Mouse (Mus musculus): ENCODE data around the gene Sla2.
"Not testable (repeated sequence)": the region's sequence is repeated elsewhere in the genome, so short reads cannot be mapped to it uniquely, and the experiment has no call there.

Gene Sla2

GRCm38 (mm10) chr2:156901883-156902282 is 14.9 kb upstream of the Sla2 start:
- DNase-seq (ENCODE audit: low read depth, low spot score) = no peak

- DNase-seq (ENCODE audit: low read depth, low spot score) = no peak
These were observed 14.4 kb upstream of the Sla2 start for GRCm38 (mm10) chr2:156901344-156901743.

GRCm38 (mm10) chr2:156899184-156899583 is 12.2 kb upstream of the Sla2 start:
- no peak for DNase-seq (ENCODE audit: low read depth, low spot score)

- no peak for DNase-seq (ENCODE audit: low read depth, low spot score)
These were observed 11.4 kb upstream of the Sla2 start for GRCm38 (mm10) chr2:156898374-156898773.

GRCm38 (mm10) chr2:156897034-156897433 is 10.0 kb upstream of the Sla2 start:
- DNase-seq (ENCODE audit: low read depth, low spot score) = peak; percentile 78

- DNase-seq (ENCODE audit: low read depth, low spot score) = no peak
These were observed 9.5 kb upstream of the Sla2 start for GRCm38 (mm10) chr2:156896384-156896914.

- DNase-seq (ENCODE audit: low read depth, low spot score) = no peak
These were observed 7.7 kb upstream of the Sla2 start for GRCm38 (mm10) chr2:156894496-156895265.

GRCm38 (mm10) chr2:156892821-156893220 is 5.8 kb upstream of the Sla2 start:
- DNase-seq (ENCODE audit: low read depth, low spot score) = no peak

GRCm38 (mm10) chr2:156892240-156892639 is 5.2 kb upstream of the Sla2 start:
- no peak for DNase-seq (ENCODE audit: low read depth, low spot score)

- DNase-seq (ENCODE audit: low read depth, low spot score) = no peak
These were observed 1.5 kb upstream of the Sla2 start for GRCm38 (mm10) chr2:156888490-156888889.

GRCm38 (mm10) chr2:156886084-156886631 is 834 bp downstream of the Sla2 start:
- no peak for DNase-seq (ENCODE audit: low read depth, low spot score)

GRCm38 (mm10) chr2:156885666-156886065 is 1.3 kb downstream of the Sla2 start:
- DNase-seq (ENCODE audit: low read depth, low spot score) = not testable (repeated sequence)

GRCm38 (mm10) chr2:156884396-156885211 is 2.4 kb downstream of the Sla2 start:
- DNase-seq (ENCODE audit: low read depth, low spot score) = no peak

GRCm38 (mm10) chr2:156882431-156883001 is 4.5 kb downstream of the Sla2 start:
- DNase-seq (ENCODE audit: low read depth, low spot score) = no peak

GRCm38 (mm10) chr2:156879541-156879940 is 7.5 kb downstream of the Sla2 start:
- no peak for DNase-seq (ENCODE audit: low read depth, low spot score)

GRCm38 (mm10) chr2:156877726-156878125 is 9.3 kb downstream of the Sla2 start:
- no peak for DNase-seq (ENCODE audit: low read depth, low spot score)

GRCm38 (mm10) chr2:156874760-156875510 is 12.1 kb downstream of the Sla2 start:
- DNase-seq (ENCODE audit: low read depth, low spot score) = no peak

GRCm38 (mm10) chr2:156874047-156874759 is 12.8 kb downstream of the Sla2 start:
- no peak for DNase-seq (ENCODE audit: low read depth, low spot score)

GRCm38 (mm10) chr2:156873629-156874028 is 13.4 kb downstream of the Sla2 start:
- DNase-seq (ENCODE audit: low read depth, low spot score) = no peak

- no peak for DNase-seq (ENCODE audit: low read depth, low spot score)
These were observed 16.5 kb downstream of the Sla2 start for GRCm38 (mm10) chr2:156870519-156870918.

All from telencephalon, adult 2 months (tissue).